Mouse (Mus musculus) olfactory bulb, adult 2 months (tissue): ENCODE measurements around the gene Atp5b. TPM values are rescaled to one million over a fixed set of nuclear protein-coding genes. Genes with fewer than 3 reads are reported as not detected.

ENCODE experiments used
- H3K27ac ChIP-seq: fragments of 200-500 bp; 2 replicates; pipeline ENCODE4 v1.5.1; 2012; ENCODE audit warnings: low read depth, low read length; ENCODE audit not compliant: insufficient read depth
- H3K4me1 ChIP-seq: fragments of 200-500 bp; 2 replicates; pipeline ENCODE4 v1.6.1; 2012; ENCODE audit warnings: low read length; ENCODE audit not compliant: control insufficient read depth, insufficient read depth
- H3K4me3 ChIP-seq: fragments of 200-500 bp; 2 replicates; pipeline ENCODE4 v1.5.1; 2012; ENCODE audit warnings: mild to moderate bottlenecking, low read depth, low read length, moderate library complexity; ENCODE audit not compliant: insufficient read depth
- CTCF ChIP-seq: fragments of 200-500 bp; IDR thresholded peaks from 2 replicates; pipeline ENCODE4 v1.5.1; 2012; ENCODE audit warnings: low read depth, mild to moderate bottlenecking, low read length, moderate library complexity; ENCODE audit not compliant: insufficient read depth
- POLR2A ChIP-seq: fragments of 200-500 bp; IDR thresholded peaks from 2 replicates; pipeline ENCODE4 v1.6.1; 2012; ENCODE audit warnings: mild to moderate bottlenecking, low read depth, low read length, moderate library complexity; ENCODE audit not compliant: insufficient read depth
- WGBS: fragments of 180-500 bp; shearing (Covaris S2); methylation state at CpG from one replicate; pipeline ENCODE4 v1.1.7; 2018; 5-methylcytosine and 5-hydroxymethylcytosine counted together
- polyA plus RNA-seq: library from polyadenylated mRNA; stranded (reverse); fragments of >200 nt; gene quantifications from 2 replicates; pipeline ENCODE4 v1.2.4, GENCODE M21; 2012; ENCODE audit warnings: low replicate concordance; ENCODE audit not compliant: missing spikeins, insufficient read depth, insufficient read length

Atp5b gene
- polyA plus RNA-seq, 1 experiment = 1,263 TPM

DNA sequence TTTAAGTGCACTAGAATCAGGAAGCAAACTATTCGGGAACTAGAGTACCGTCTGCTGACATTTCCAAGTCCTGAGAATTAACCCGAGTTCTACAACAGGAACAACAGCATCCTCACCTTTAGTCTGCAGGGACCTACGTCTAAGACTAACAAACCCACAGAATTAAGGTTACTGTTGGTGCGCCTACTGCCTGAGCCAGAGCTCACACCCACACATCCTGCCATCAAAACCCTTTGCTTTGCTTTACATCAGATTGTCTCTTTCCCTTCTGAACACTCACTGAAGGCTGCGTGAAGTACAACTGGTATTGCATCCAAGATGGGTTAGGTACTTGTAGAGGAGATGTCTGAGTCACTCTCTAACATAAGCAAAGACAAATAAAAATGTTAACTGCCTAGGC is 52.3 kb downstream of the Atp5b start:
- TF ChIP-seq CTCF (no peak), POLR2A (no peak)
- no peak overlapping the region for H3K27ac ChIP-seq
- WGBS = 72% methylated on average over 6 of the region's 6 CpGs
- peaks cover 16% of the 10 kb centered on the region for H3K4me1 ChIP-seq
- no peak overlapping the region for H3K4me3 ChIP-seq

Other genes with a start within 250 kb of the Atp5b start
- not detected in 2 replicates for gene Rdh19, start 233.3 kb upstream of the Atp5b start, polyA plus RNA-seq
- not detected in 2 replicates for gene Rdh16f2, start 216.8 kb upstream of the Atp5b start, polyA plus RNA-seq
- gene Rdh7, start 194.5 kb upstream of the Atp5b start, polyA plus RNA-seq = not detected in 2 replicates
- not detected in 2 replicates for gene Sdr9c7, start 184.8 kb upstream of the Atp5b start, polyA plus RNA-seq
- not detected in 2 replicates for gene Hsd17b6, start 75.7 kb upstream of the Atp5b start, polyA plus RNA-seq
- gene Prim1, start 68.1 kb upstream of the Atp5b start, polyA plus RNA-seq = not detected in 2 replicates
- not detected in 2 replicates for gene Naca, start 47.7 kb upstream of the Atp5b start, polyA plus RNA-seq
- not detected in 2 replicates for gene Ptges3, start 24.3 kb upstream of the Atp5b start, polyA plus RNA-seq
- 53.8 and 199 TPM in 2 replicates for gene Baz2a, start 8.3 kb downstream of the Atp5b start, polyA plus RNA-seq
- not detected in 2 replicates for gene Rbms2, start 97.0 kb downstream of the Atp5b start, polyA plus RNA-seq
- not detected in 2 replicates for gene Gls2, start 111.2 kb downstream of the Atp5b start, polyA plus RNA-seq
- not detected in 2 replicates for gene Spryd4, start 128.5 kb downstream of the Atp5b start, polyA plus RNA-seq
- gene Mip, start 142.6 kb downstream of the Atp5b start, polyA plus RNA-seq = not detected in 2 replicates
- not detected in 2 replicates for gene Timeless, start 148.8 kb downstream of the Atp5b start, polyA plus RNA-seq
- not detected in 2 replicates for gene Apon, start 170.8 kb downstream of the Atp5b start, polyA plus RNA-seq
- not detected in 2 replicates for gene Apof, start 185.4 kb downstream of the Atp5b start, polyA plus RNA-seq
- not detected in 2 replicates for gene Stat2, start 187.3 kb downstream of the Atp5b start, polyA plus RNA-seq
- not detected in 2 replicates for gene Il23a, start 215.5 kb downstream of the Atp5b start, polyA plus RNA-seq
- gene Pan2, start 220.1 kb downstream of the Atp5b start, polyA plus RNA-seq = not detected in 2 replicates
- gene Cnpy2, start 239.2 kb downstream of the Atp5b start, polyA plus RNA-seq = not detected in 2 replicates